Mouse (Mus musculus): ENCODE measurements around the gene Prpf18. TPM values are rescaled to one million over a fixed set of nuclear protein-coding genes. Genes with fewer than 3 reads are reported as not detected.

Prpf18 gene
- 31.1 and 33.3 TPM in 2 replicates for polyA plus RNA-seq (2016; fragmentation: Nextera tagmentation; extraction: Ambion mirVana)

- Histone ChIP-seq H3K27ac (peak within 1 kb of the TSS; percentile 92), H3K27me3 (ENCODE audit: insufficient read depth, poor library complexity, severe bottlenecking) (no peaks in the 10 kb centered on the region), H3K4me3 (peak within 1 kb of the TSS; percentile 84), H3K9me3 (no peaks in the 10 kb centered on the region), H3K36me3 (peaks cover 9% of the 10 kb centered on the region; the same call in 1 of the 2 replicates), H3K4me1 (peaks cover 14% of the 10 kb centered on the region)
- peak; percentile 95 for DNase-seq (ENCODE audit: low spot score)
- 2% methylated on average over 40 of the region's 40 CpGs for WGBS
Observed at GRCm38 (mm10) chr2:4651500-4652285, at the start of gene Prpf18. TSS of gene Prpf18 (minus strand) at chr2:4652113.

DNA sequence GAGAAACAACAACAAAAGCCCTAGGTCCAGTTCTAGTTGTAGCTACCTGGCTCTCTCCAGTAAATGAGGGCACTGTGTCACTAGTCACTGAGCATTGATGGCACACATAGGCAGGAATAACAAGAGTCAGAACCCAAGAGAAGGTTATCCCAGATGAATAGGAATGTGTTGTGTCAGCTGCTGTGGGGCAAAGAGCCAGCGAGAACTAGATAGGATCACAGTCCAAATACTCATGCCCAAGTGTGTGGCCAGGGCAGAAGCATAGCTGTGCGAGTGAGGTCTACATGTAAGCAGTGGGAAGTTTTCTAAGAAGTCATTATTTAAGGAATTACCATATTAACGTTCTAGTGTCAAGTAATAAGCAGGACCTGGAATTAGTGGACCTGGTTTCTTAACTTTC, 28.0 kb upstream of the Prpf18 start:
- no peak for DNase-seq (ENCODE audit: low spot score)
- no peaks in the 10 kb centered on the region for H3K36me3 ChIP-seq
- H3K4me3 ChIP-seq = no peak overlapping the region
- H3K27ac ChIP-seq = no peak overlapping the region
- H3K9me3 ChIP-seq = no peaks in the 10 kb centered on the region
- no peaks in the 10 kb centered on the region for H3K4me1 ChIP-seq
- WGBS = 80% methylated on average over 3 of the region's 3 CpGs
- H3K27me3 ChIP-seq (ENCODE audit: insufficient read depth, poor library complexity, severe bottlenecking) = no peaks in the 10 kb centered on the region

- H3K27me3 ChIP-seq (ENCODE audit: insufficient read depth, poor library complexity, severe bottlenecking) = no peaks in the 10 kb centered on the region
- H3K36me3 ChIP-seq = no peaks in the 10 kb centered on the region
- 78% methylated on average over 8 of the region's 8 CpGs for WGBS
- no peak overlapping the region for H3K27ac ChIP-seq
- DNase-seq (ENCODE audit: low spot score) = no peak
- no peaks in the 10 kb centered on the region for H3K9me3 ChIP-seq
- H3K4me1 ChIP-seq = no peaks in the 10 kb centered on the region
- H3K4me3 ChIP-seq = no peak overlapping the region
Observed at GRCm38 (mm10) chr2:4671636-4672035, 19.7 kb upstream of the Prpf18 start.

DNA sequence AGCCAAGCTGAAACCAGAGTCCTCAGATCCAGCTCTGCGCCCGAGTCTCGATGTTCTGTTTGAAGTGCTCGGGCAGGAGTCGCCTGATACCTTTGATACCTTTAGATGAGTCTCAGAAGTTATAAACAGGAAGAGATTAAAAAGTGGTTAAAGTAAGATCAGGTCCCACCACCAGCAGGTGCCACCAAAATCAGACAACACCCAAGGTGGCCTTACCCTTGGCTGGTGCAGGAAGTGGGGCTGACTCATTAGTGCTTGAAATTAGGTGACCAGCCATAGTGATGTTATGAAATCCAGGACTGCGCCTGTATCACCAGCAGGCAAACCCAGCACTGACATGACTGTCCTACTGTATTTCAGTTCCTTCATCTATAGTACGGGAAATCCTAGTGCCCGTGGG, 17.8 kb upstream of the Prpf18 start:
- WGBS = 89% methylated on average over 8 of the region's 8 CpGs
- H3K27ac ChIP-seq = no peak overlapping the region

DNA sequence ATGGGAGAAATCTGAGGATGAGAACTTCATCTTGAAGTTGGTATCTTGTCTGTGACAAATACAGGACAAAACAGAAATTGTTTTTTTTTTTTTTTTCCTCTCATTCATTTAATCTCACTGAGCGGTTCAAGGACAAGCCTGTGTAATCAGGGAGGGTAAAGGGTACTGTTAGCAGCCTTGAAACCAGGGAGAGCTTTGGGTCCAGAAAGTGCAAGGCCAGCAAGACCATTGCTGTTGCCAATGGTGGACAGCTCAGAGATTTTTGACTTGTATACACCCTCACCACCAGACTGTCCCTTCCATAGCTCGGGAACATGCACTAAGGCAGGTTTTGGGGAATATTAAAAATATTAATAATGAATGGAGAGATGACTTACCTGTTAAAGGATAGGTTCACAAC, 16.7 kb upstream of the Prpf18 start:
- Histone ChIP-seq H3K36me3 (no peaks in the 10 kb centered on the region), H3K27ac (no peak overlapping the region), H3K4me3 (no peak overlapping the region), H3K27me3 (ENCODE audit: insufficient read depth, poor library complexity, severe bottlenecking) (no peaks in the 10 kb centered on the region), H3K9me3 (no peaks in the 10 kb centered on the region), H3K4me1 (no peaks in the 10 kb centered on the region)
- WGBS = 66% methylated on average over 2 of the region's 2 CpGs
- no peak for DNase-seq (ENCODE audit: low spot score)

More for the DNA sequence above, 17.8 kb upstream of the Prpf18 start:
- H3K36me3 ChIP-seq = no peaks in the 10 kb centered on the region
- no peaks in the 10 kb centered on the region for H3K9me3 ChIP-seq
- H3K27me3 ChIP-seq (ENCODE audit: insufficient read depth, poor library complexity, severe bottlenecking) = no peaks in the 10 kb centered on the region
- no peaks in the 10 kb centered on the region for H3K4me1 ChIP-seq
- DNase-seq (ENCODE audit: low spot score) = no peak
- no peak overlapping the region for H3K4me3 ChIP-seq

DNA sequence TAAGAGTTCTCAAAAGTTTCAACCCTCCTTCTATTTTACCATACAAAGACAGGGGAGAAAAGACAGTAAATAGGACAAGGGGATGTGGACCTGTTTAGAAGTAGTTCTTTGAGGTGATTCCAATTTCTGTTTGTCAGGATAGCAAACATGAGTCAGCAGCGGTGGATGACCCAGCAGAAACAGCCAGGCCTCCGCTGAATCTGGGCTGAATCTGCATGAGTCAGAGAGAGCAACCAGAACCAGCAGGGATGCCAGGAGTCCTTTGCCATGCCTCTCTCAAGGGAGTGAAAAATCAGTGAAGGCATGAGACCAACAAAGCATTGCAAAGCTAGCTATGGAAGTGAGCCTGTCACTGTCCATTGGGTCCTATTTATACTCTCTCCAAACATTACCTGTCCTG, 8.8 kb upstream of the Prpf18 start:
- 80% methylated on average over 2 of the region's 2 CpGs for WGBS
- H3K27ac ChIP-seq = no peak overlapping the region
- H3K27me3 ChIP-seq (ENCODE audit: insufficient read depth, poor library complexity, severe bottlenecking) = no peaks in the 10 kb centered on the region
- H3K4me3 ChIP-seq = no peak overlapping the region
- H3K9me3 ChIP-seq = no peaks in the 10 kb centered on the region
- no peaks in the 10 kb centered on the region for H3K36me3 ChIP-seq
- no peak for DNase-seq (ENCODE audit: low spot score)
- no peaks in the 10 kb centered on the region for H3K4me1 ChIP-seq

- H3K36me3 ChIP-seq = peaks cover 25% of the 10 kb centered on the region
- 92% methylated on average over 2 of the region's 2 CpGs for WGBS
- H3K4me3 ChIP-seq = no peak overlapping the region
Observed at GRCm38 (mm10) chr2:4649646-4650045, 2.3 kb downstream of the Prpf18 start.

DNA sequence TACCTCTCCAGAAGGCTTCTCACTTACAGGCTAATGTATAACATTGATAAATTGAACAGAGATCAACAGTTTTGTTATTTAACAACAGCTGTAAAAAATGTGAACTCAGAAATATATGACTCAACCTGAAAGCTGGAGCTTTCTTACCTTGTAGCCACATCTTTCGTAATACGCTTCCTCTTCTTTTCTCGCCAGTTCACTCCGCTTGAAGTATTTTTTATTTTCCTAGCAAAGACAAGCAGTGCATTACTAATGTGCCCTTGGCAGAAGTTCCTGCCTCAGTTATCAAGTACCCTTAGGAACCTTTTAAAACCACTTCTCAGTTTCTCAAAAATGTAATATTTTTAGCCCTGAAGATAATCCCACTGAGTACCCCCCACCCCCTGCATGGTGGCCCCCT, 3.8 kb downstream of the Prpf18 start:
- H3K27me3 ChIP-seq (ENCODE audit: insufficient read depth, poor library complexity, severe bottlenecking) = no peaks in the 10 kb centered on the region
- H3K36me3 ChIP-seq = peaks cover 35% of the 10 kb centered on the region
- no peak overlapping the region for H3K27ac ChIP-seq
- peaks cover 14% of the 10 kb centered on the region for H3K4me1 ChIP-seq
- no peak for DNase-seq (ENCODE audit: low spot score)
- 88% methylated on average over 4 of the region's 4 CpGs for WGBS
- H3K9me3 ChIP-seq = no peaks in the 10 kb centered on the region
- H3K4me3 ChIP-seq = no peak overlapping the region

More at GRCm38 (mm10) chr2:4649646-4650045, 2.3 kb downstream of the Prpf18 start:
- Histone ChIP-seq H3K9me3 (no peaks in the 10 kb centered on the region), H3K27ac (no peak overlapping the region), H3K4me1 (peaks cover 14% of the 10 kb centered on the region), H3K27me3 (ENCODE audit: insufficient read depth, poor library complexity, severe bottlenecking) (no peaks in the 10 kb centered on the region)
- no peak for DNase-seq (ENCODE audit: low spot score)

- Histone ChIP-seq H3K36me3 (peaks cover 52% of the 10 kb centered on the region), H3K9me3 (no peaks in the 10 kb centered on the region)
- DNase-seq (ENCODE audit: low spot score) = no peak
Observed at GRCm38 (mm10) chr2:4645066-4645465, 6.8 kb downstream of the Prpf18 start.

DNA sequence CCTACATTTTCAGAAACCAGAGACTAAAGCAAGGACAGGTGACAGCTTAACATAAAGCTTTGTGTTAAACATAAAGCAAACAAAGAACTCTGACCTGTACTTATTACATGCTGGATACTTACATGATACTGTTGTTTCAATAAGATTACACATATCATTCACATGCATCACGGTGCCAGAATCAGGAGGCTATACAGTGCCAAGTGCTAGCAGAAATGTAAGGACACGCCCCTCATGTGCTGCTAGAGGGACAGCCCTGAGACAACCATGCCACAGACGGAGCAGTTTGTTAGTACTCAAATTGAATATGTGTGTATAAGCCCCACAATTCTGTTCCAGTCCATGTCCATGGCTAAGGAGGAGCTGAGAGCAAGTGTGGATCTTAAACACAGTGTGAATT, 13.7 kb downstream of the Prpf18 start:
- no peaks in the 10 kb centered on the region for H3K9me3 ChIP-seq
- WGBS = 81% methylated on average over 3 of the region's 3 CpGs
- H3K36me3 ChIP-seq = peaks cover 80% of the 10 kb centered on the region
- no peak overlapping the region for H3K4me3 ChIP-seq
- H3K4me1 ChIP-seq = no peaks in the 10 kb centered on the region
- H3K27me3 ChIP-seq (ENCODE audit: insufficient read depth, poor library complexity, severe bottlenecking) = no peaks in the 10 kb centered on the region
- H3K27ac ChIP-seq = no peak overlapping the region
- no peak for DNase-seq (ENCODE audit: low spot score)

More at GRCm38 (mm10) chr2:4645066-4645465, 6.8 kb downstream of the Prpf18 start:
- WGBS = 89% methylated on average over 4 of the region's 4 CpGs
- Histone ChIP-seq H3K27me3 (ENCODE audit: insufficient read depth, poor library complexity, severe bottlenecking) (no peaks in the 10 kb centered on the region), H3K4me3 (no peak overlapping the region), H3K4me1 (peaks cover 4% of the 10 kb centered on the region), H3K27ac (no peak overlapping the region)

DNA sequence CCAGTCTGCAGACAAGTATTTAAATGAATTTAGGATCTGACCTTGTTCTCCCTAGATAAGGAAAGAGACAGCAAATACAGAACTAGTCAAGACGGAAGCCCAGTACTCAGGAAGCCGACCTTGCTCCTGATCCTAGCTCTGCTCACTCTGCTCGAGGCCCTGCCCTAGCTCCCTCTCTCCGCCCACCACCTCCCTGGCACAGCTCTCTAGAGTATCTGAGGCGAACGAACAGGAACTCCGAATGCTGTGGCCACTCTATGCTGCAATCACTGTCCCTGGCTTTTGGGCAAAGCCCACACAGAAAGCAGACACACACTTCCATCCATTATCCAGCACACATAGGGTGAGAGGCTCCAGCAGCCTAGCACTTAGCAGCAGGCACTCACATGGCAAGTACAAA, 15.3 kb downstream of the Prpf18 start:
- 82% methylated on average over 7 of the region's 7 CpGs for WGBS
- no peak overlapping the region for H3K4me3 ChIP-seq
- no peak for DNase-seq (ENCODE audit: low spot score)
- no peaks in the 10 kb centered on the region for H3K4me1 ChIP-seq
- H3K9me3 ChIP-seq = no peaks in the 10 kb centered on the region
- H3K36me3 ChIP-seq = peaks cover 81% of the 10 kb centered on the region
- H3K27ac ChIP-seq = no peak overlapping the region
- no peaks in the 10 kb centered on the region for H3K27me3 ChIP-seq (ENCODE audit: insufficient read depth, poor library complexity, severe bottlenecking)

GRCm38 (mm10) chr2:4635804-4636203, 16.1 kb downstream of the Prpf18 start:
- Histone ChIP-seq H3K9me3 (no peaks in the 10 kb centered on the region), H3K27ac (no peak overlapping the region), H3K36me3 (peaks cover 84% of the 10 kb centered on the region), H3K27me3 (ENCODE audit: insufficient read depth, poor library complexity, severe bottlenecking) (no peaks in the 10 kb centered on the region), H3K4me1 (no peaks in the 10 kb centered on the region), H3K4me3 (no peak overlapping the region)
- no peak for DNase-seq (ENCODE audit: low spot score)
- 85% methylated on average over 8 of the region's 8 CpGs for WGBS

DNA sequence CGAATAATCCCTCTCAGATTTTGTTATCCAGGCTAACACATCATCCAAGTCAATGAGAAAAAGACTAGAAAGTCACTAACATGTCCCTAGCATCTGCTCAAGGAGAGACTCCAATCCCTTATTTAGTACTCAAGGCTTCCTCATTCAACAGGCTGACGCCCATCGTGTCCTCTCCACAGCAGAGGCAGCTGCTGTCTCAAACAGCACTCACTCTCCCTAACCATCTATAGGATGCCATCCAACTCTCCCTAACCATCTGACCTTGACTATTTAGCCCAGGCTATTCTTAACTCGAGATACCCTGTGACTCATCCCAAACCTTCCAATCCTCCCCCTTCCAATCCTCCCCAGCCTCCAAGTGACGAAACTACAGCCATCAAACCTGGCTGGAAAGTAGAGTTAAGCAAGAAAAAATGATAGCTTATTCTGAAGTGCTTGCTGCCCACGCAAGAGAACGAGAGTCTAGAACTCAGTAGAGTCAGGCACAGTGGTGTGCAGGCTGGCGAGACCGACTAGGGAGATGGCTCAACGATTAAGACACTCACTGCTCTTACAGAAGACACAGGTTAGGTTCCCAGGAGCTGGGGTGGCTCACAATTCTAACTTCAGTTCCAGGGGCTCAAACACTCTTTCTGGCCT, 21.6 kb downstream of the Prpf18 start:
- WGBS = 92% methylated on average over 10 of the region's 10 CpGs
- Histone ChIP-seq H3K9me3 (no peaks in the 10 kb centered on the region), H3K36me3 (peaks cover 65% of the 10 kb centered on the region), H3K27ac (no peak overlapping the region), H3K27me3 (ENCODE audit: insufficient read depth, poor library complexity, severe bottlenecking) (no peaks in the 10 kb centered on the region), H3K4me3 (no peak overlapping the region), H3K4me1 (no peaks in the 10 kb centered on the region)
- DNase-seq (ENCODE audit: low spot score) = peak; percentile 66
